Mouse (Mus musculus) frontal cortex, postnatal 36 days (tissue): ENCODE results near the gene Rps27a.
"Not testable (repeated sequence)": the region's sequence is repeated elsewhere in the genome, so short reads cannot be mapped to it uniquely, and the experiment has no call there.

Experiments used
- DNase-seq, 2 experiments: peaks; one replicate each; pipeline ENCODE4 v3.0.0; 2022; ENCODE audit warnings: low spot score in 2 of 2

The Rps27a gene

GRCm38 (mm10) chr11:29547752-29548503 is at the start of gene Rps27a, which contains the start of gene Clhc1:
Gene Rps27a (minus strand): TSS chr11:29548109.
Gene Clhc1 (plus strand): TSS chr11:29547950.
- DNase-seq, result peak; percentile 95

- no peak for DNase-seq
These were observed 49.2 kb upstream of the Rps27a start for GRCm38 (mm10) chr11:29597159-29597558.

GRCm38 (mm10) chr11:29595217-29595616 is 47.3 kb upstream of the Rps27a start:
- no peak for DNase-seq

DNA sequence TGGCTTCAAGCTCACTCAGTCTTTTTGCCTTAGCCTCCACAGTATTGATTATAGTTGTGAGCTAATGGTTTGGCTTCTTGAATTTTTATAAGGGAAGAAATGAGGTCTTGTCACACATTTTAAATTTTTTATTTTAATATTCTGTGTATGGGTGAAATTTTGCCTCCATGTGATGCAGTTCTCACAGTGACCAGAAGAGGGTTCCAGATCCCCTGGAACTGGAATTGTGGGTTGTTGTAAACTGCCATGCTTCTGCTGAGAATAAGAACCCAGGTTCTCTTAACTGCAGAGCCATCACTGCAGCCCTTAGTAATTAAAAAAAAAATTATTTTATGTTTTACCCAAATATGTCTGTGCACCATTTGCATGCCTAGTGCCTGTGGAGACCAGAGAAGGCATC is 31.7 kb upstream of the Rps27a start:
- DNase-seq, result no peak

DNA sequence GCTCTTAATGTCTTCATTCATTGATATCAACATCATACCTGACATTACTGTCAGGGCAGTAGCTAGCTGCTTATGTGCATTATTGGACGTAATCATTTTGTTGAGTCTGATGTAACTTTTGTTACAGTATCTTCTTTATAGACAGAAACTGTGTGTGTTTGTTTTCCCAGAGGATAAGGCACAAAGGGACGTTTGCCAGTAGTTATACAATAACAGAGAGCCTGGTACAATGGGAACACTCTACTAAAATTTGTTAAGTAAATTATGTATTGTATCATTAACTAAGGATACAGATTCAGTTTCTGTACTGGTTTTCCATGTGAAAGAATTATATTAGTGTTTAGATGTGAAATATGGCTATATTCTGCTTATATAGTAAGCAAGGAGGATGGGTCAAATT is 24.7 kb upstream of the Rps27a start:
- no peak for DNase-seq

DNA sequence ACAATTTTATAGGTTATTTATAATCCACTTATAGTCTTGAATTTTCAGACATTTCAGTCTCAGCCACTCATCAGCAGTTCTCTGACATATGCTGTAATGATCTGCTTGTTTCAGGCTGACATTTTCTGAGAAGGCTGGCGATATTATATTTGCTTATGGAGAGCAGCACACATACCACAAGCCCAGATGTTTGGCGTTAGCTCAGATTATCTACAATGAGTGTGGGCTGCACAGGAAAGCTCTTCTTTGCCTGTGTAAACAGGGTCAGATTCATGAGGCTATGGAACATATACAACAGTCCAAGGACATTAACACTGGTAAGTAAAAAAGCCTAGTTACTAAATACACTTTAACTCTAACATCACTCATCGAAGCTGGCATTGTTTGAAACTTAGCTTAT is 23.6 kb upstream of the Rps27a start:
- DNase-seq, result no peak

DNA sequence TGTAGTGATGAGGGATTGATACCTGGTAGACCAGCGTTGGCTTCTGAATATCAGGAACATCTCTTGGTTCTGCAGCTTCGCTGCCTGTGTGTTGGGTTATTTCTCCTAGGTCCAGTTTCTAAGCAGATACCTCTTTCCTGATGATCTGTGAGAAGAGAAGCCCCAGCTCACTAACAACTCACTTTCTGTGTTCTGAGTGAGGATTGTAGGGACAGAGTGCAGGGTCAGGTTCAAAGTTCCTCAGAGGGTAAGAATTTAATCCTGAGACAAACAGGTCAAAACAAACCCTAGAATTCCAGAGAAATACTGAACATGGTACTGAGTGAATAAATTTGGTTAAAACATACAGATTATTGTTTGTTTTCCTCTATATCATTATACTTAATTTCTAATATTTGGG is 15.5 kb upstream of the Rps27a start:
- DNase-seq, result no peak

DNA sequence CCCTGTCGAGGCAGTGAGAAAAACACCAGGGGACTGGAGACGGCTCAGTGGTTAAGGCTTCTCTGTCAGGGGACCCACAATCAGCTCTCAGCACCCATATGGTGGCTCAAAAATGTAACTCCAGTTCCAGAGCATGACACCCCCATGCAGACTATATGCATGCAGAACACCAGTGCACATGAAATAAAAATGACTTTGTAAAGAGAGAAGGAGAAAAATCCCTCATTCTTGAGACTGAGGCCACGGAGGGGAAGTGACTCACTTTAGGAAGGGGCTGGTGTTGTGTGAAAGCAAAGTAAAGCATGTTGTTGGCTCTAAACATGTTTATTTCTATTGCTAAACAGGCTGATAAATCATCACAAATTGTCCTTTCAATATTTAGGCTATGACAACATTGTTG is 13.1 kb upstream of the Rps27a start:
- no peak for DNase-seq

DNA sequence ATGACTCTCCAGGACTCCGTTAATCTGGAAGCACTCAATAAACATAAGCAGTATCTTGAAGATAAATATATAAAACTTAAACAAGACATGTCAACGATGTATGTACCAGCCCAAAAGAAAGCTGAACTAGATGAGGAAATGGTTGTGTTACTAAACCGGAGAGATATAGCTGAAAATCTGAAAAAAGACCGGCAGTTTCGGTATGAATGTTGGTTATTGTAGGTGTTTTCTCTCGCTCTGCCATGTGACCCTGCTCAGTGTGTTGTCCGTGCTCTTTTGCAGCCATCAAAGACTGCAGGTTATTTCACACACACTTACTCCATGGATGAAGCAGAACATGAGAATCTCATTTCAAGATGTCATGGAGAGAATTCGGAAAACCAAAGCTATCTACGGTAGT is 12.5 kb upstream of the Rps27a start:
- no peak for DNase-seq

DNA sequence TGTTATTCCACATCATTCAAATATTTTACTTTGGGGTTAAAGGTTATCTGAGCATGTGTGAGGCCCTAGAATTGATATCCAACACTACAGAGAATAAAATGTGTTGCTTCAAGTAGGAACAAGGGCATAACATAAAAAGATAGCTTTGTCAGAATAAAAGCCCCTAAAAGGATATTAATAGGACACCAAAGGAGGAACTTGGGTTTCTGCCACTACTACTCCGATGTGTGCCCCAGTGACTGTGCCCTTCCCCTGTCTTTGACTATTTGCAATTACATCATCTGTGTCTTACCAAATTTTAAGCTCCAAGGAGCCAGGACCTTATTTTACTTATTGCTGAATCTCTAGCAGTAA is 1.5 kb upstream of the Rps27a start:
- DNase-seq, result no peak

DNA sequence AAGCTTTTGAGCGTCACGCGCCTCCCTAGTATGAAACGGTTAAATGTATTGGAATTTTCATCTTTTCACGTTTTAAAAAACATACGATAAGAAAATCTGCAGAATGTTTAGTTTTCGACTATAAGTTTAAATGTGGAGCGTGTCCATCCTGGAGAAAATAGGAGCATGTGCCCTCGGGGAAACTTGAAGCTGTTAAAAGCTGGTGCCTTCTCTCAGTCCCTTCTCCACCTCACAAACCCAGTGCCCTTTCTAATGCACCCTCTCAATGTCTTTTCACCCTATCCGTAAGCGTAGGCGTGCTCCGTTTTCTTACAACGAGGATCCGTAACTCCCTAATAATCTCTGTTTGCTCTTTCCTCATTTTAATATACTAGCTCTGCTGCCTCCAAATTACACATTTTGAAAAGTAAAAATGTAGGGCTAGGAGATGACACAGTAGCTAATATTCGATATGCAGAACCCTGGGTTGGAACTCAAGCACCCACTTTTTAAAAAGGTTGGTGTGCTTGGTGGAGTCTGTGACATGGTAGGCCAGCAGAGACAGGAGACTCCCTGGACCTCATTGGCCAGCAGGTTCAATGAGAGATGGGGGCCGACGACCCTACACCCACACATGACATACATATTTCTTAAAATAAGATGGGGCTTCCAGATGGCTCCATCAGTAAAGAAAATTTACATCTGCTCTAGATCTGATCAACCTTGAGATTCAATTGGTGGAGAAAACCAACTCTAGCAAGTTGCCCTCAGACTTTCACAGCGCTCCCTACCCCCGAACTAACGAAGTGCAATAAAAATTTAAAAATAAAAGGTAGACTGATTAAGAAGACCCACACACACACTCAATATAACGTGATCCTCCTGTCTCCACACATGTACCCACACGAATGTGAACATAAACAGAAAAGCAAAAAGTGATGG is 855 bp upstream of the Rps27a start:
- no peak for DNase-seq

GRCm38 (mm10) chr11:29547249-29547751 is 609 bp downstream of the Rps27a start:
- no peak for DNase-seq

GRCm38 (mm10) chr11:29546762-29547161 is 1.1 kb downstream of the Rps27a start:
- no peak for DNase-seq

DNA sequence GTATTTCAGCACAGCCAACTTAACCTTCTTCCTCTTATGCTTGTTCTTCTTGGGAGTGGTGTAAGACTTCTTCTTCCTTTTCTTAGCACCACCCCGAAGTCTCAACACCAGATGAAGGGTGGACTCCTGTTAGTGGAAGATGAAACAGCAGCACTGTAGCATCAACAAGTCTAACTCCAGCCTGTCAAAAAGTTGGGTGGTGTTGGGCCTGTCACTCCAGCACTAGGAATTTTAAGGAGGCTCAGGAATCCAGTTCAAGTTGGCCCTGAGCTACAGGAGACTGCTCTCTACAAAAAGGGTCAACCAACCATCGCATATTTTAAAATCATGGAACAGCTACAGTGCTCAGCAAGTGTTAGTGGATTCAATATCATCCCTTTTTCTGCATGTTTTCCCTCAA is 1.6 kb downstream of the Rps27a start:
- DNase-seq, result not testable (repeated sequence)

DNA sequence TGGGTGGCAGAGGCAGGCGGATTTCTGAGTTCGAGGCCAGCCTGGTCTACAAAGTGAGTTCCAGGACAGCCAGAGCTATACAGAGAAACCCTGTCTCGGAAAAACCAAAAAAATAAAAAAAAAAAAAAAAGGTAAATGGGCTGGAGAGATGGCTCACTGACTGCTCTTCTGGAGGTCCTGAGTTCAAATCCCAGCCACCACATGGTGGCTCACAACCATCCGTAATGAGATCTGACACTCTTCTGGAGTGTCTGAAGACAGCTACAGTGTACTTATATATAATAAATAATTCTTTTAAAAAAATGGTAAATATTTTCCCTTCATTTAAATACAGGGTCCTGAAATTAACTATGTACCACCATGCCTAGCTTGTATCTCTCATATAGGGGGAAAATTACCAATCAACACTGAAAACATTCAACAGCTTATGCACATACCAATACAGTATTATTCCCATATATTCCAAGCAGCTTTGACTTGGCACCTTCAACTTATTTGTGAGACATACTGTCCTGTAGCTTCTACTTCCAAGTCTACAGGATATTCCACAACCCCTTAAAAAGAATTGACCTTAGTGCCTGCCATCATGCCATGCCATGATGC is 2.7 kb downstream of the Rps27a start:
- DNase-seq, result not testable (repeated sequence)

GRCm38 (mm10) chr11:29544225-29544945 is 3.5 kb downstream of the Rps27a start:
- DNase-seq, result no peak

DNA sequence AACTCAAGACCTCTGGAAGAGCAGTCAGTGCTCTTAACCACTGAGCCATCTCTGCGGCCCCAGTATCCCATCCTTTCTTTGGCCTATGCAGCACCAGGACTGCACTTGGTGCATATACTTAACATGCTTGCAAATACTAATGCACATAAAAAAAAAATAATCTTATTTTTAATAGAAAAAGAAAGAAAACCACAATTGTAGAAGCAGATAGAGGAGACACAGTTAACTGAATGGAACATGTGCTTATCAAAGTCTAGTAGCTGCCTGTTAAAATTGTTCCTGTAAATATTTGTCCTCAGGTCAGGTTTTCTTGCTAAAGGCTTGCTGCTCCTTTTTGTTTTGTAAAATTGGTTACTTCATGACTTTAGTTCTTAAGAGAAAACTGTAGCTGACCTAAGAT is 9.7 kb downstream of the Rps27a start:
- no peak for DNase-seq

GRCm38 (mm10) chr11:29525988-29526794 is 21.7 kb downstream of the Rps27a start, which contains the start of gene Mtif2:
Gene Mtif2 (plus strand): TSS chr11:29526408.
- peak; percentile 81 to 82 for DNase-seq

DNA sequence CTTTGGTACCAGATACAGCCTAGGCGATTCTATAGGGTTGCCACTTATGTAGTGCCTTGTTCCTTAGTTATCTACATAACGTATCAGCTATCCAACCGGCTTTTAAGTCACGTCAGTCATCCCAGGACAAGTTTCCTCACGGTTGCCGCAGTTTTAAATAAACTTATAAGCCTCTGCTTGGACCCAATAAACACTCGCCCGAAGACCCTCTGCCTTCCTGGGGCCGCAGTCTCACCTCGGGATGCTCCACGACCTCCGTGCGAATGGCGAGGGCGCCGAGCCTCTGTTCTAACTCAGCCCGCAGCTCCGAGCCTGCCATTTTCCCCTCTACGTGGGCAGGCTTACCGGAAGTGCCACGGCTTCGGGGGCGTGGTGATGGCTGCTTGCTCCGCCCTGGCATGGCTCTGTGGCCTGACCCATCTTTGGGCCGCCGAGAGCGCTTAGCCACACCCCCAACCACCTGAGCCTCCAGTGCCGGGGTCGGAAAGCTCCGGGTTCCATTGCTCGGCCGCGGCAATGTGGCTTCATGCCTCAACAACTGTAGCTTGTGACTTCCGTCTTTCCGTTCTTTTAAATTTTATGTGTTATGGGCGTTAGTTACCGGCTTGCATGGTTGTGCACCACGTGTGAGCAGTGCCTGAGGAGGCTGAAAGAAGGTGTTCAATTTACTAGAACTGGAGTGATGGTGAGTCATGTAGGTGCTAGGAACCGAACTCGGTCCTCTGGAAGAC is 33.1 kb downstream of the Rps27a start, which contains the start of gene Prorsd1:
TSS of gene Prorsd1 (minus strand) at position 352 of the 731 bp plus-strand sequence.
- DNase-seq, result peak; percentile 51 to 66

DNA sequence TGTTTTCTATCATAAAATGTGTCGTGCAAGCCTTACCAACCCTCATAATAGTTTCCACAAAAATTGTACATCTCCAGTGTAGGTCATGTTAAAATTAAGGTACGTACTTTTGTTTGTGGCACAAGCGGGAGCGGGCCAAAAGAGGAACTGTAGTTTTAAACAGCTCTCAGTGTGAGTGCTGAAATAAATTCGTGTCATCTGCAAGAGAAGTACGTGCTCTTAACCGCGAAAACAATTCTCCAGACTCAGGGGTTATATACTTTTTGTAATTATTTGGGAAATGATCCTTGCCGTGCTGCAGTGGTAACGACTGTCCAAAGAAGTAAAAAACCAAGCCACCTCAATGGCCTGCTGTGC is 33.6 kb downstream of the Rps27a start:
- no peak for DNase-seq
